Mouse (Mus musculus) stomach, postnatal 0 days (tissue): ENCODE data around the gene Cdc42bpa.

Source experiments
- CTCF ChIP-seq: IDR thresholded peaks from 2 replicates; pipeline ENCODE4 v1.5.1; 2016; ENCODE audit warnings: antibody characterized with exemption, low read depth, mild to moderate bottlenecking, moderate library complexity
- EP300 ChIP-seq: optimal IDR thresholded peaks from 2 replicates; pipeline ENCODE3; 2016; ENCODE audit warnings: antibody characterized with exemption

DNA sequence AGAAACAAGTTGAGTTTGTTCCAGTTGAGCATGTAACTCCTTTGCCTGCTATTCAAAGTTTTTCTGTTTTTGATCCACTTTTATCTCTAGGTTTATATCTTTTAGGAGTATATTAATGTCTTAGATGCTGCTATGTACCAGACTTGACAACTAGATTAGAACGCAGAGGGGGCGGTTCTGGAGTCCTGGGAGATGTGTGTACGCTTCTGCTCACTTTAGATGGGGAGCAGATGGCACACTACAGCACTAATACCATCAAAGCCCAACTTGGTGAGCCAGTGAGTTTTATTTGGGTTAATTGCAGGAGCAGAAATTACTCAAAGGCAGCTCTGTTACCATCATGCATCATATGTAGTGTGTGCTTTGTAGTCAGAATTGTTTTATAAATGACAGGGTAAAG, 77.2 kb downstream of the Cdc42bpa start:
- TF ChIP-seq CTCF (no peak), EP300 (no peak)
